Mouse (Mus musculus): Measurements from ENCODE around the gene Mvk. TPM values are rescaled to one million over a fixed set of nuclear protein-coding genes. Genes with fewer than 3 reads are reported as not detected.

Gene Mvk
- 28.4 TPM for polyA plus RNA-seq (2021)

DNA sequence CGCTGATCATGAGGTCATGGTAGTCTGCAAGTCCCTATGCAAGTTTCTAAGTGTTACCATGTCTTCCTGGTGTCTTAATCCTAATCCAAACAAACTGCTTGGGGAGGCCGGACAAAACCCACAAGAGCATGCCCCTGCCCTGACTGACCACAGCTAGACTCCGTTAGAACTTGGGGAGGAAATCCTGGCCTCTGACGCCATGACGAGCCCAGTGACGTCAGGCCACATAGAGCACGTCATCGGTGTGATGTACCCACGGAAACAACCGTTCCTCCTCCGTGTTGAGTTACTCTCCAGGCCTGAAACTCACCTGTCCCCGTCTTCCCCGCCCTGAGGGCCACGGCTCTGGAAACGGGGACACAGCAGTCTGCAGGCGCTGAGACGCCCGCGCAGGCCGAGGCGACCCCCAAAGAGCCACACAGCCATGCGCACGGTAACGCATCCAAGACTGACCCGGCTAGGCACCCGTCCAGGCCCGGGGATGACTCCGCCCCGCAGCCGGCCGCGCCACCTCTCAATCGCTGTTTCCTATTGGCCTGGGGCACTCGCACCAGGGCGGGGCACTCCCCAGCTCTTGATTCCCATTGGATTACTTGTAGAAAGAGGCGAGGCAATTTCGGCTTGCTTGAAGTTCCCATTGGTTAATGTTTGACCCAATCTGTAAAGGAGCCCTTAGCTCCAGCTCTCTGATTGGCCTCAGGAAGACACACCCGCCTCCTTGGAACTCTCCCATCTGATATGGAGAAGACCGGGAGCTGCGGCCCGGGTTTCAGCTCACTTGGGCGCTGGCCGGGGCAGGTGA, at the start of gene Mvk, which contains the start of gene Mmab:
Mvk (plus strand) TSS at position 704 of the 802 bp plus-strand sequence.
Mmab (minus strand) TSS at position 495 of the 802 bp plus-strand sequence.
- ChIA-PET CTCF (interaction anchor here (0.9 to 3.5 kb wide), 4 partner anchors 17 to 30 kb away, joined by 3 to 19 read pairs (median 3); no protein-coding TSS in a partner anchor), POLR2A (interaction anchor here (0.9 to 1.2 kb wide), 2 partner anchors 10 to 12 kb away, joined by 3 read pairs; no protein-coding TSS in a partner anchor)
- in situ Hi-C loops (cut with MboI; ENCODE audit: low pct_unique_long_range_greater_than_20kb), result no loop called here
- DNase-seq (ENCODE audit: low read depth, low spot score) (peak; percentile 98), ATAC-seq (peak; percentile 98)
- no peaks in the 10 kb centered on the region for H3K27me3 ChIP-seq
- no peak for TF ChIP-seq CTCF (IDR thresholded peaks at IDR 0.05)

DNA sequence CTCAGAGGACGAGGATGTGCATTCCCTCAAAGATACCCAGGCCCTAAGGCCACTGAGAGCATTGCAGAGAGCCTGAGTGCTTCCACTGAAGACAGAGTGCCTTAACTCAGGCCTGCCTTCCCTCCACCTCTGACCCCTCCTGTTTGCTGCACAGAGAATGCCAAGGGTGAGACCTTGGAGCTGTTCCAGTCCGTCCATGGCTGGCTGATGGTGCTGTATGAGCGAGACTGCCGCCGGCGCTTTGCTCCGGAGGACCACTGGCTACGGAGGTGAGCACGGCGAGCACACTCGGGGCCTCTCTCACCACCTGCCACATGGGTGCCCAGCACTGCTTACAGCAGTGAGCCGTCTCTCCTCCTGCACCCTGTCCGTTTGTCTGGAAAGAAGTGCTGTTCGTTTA, 37.5 kb upstream of the Mvk start:
- CTCF ChIA-PET, result interaction anchor here (1.3 to 2.5 kb wide), 4 partner anchors 10 to 36 kb away, joined by 3 to 10 read pairs (median 6); no protein-coding TSS in a partner anchor
- no peak for TF ChIP-seq CTCF (IDR thresholded peaks at IDR 0.05)
- DNase-seq (ENCODE audit: low read depth, low spot score) (no peak), ATAC-seq (peak; percentile 22)
- in situ Hi-C loops (cut with MboI; ENCODE audit: low pct_unique_long_range_greater_than_20kb), result no loop called here
- POLR2A ChIA-PET, result interaction anchor here (1.2 to 2.7 kb wide), 3 partner anchors 11 to 34 kb away, joined by 3 to 9 read pairs (median 4); no protein-coding TSS in a partner anchor
- no peaks in the 10 kb centered on the region for H3K27me3 ChIP-seq

DNA sequence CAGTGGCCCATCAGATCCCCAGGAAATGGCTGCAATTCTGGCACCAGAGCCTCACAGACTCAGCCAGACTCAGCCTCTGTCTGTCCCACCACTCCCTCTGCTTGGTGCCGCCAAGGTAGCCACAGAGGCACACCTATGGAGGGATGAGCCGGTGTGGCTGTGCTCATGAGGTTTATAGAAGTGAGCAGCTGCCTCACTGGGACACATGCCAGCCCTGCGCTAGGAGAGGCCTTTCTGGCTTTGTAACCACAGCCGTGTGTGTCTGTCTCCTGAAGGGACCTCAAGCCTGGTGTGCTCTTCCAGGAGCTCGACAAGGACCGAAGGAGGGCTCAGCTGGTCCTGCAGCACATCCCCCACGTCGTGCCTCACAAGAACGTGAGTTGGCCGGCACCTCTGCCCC, 36.8 kb upstream of the Mvk start:
- DNase-seq (ENCODE audit: low read depth, low spot score) (no peak), ATAC-seq (peak; percentile 22)
- in situ Hi-C loops (cut with MboI; ENCODE audit: low pct_unique_long_range_greater_than_20kb), result no loop called here
- POLR2A ChIA-PET, result interaction anchor here (0.9 to 2.7 kb wide), 4 partner anchors 11 to 28 kb away, joined by 3 to 9 read pairs (median 4); no protein-coding TSS in a partner anchor
- no peak for TF ChIP-seq CTCF (IDR thresholded peaks at IDR 0.05)
- CTCF ChIA-PET, result interaction anchor here (1.0 to 2.5 kb wide), 5 partner anchors 11 to 37 kb away, joined by 3 to 10 read pairs (median 6); no protein-coding TSS in a partner anchor
- H3K27me3 ChIP-seq, result no peaks in the 10 kb centered on the region

DNA sequence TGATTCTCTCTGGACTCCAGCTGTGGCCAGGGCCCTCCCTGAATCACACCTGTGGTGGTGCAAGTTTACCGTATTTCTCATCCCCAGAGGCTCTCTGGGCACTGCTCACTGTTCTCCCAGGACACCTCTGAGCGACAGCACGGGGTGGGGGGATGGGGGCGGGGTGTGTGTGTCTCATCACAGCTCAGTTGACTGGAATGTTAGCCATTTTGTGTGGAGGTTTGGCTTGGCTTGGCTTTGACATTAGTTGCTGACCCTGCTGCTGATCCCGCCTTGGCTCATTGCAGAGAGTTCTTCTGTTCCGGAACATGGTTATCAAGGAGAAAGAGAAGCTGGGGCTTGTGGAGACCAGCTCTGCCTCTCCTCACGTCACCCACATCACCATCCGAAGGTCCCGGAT, 36.3 kb upstream of the Mvk start:
- H3K27me3 ChIP-seq, result no peaks in the 10 kb centered on the region
- ChIA-PET POLR2A (interaction anchor here (0.9 to 2.7 kb wide), 4 partner anchors 10 to 26 kb away, joined by 3 to 9 read pairs (median 4); no protein-coding TSS in a partner anchor), CTCF (interaction anchor here (0.8 to 2.5 kb wide), 5 partner anchors 10 to 37 kb away, joined by 3 to 10 read pairs (median 4); no protein-coding TSS in a partner anchor)
- DNase-seq (ENCODE audit: low read depth, low spot score) (no peak), ATAC-seq (peak; percentile 29)
- TF ChIP-seq CTCF (IDR thresholded peaks at IDR 0.05), result no peak
- in situ Hi-C loops (cut with MboI; ENCODE audit: low pct_unique_long_range_greater_than_20kb), result no loop called here

DNA sequence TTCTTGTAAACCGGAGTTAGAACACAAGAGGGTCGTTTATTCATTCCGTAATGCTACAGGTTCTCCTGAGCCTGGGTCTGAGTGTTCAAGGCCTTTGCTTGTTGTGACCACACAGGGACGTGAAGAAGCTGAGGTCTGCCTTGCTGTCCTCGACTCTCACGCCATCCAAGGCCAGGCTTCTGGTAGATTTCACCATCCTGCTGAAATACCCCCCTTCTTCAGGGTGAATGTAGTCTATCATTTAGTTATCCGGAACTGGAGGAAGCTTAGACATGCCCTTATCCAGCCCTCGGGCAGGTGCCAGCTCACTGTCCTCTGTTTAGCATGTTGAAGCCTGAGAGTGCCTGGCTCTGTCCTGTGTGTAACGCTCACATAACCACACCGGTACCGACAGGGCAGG, 35.2 kb upstream of the Mvk start:
- no peak for DNase-seq (ENCODE audit: low read depth, low spot score)
- in situ Hi-C loops (cut with MboI; ENCODE audit: low pct_unique_long_range_greater_than_20kb), result no loop called here
- H3K27me3 ChIP-seq, result no peaks in the 10 kb centered on the region
- CTCF ChIA-PET, result interaction anchor here (1.9 kb wide), 1 partner anchor 9 kb away, joined by 6 read pairs; no protein-coding TSS in a partner anchor
- POLR2A ChIA-PET, result interaction anchor here (1.3 to 2.7 kb wide), 2 partner anchors 9 to 14 kb away, joined by 3 to 9 read pairs; no protein-coding TSS in a partner anchor
- no peak for TF ChIP-seq CTCF (IDR thresholded peaks at IDR 0.05)
- no peak for ATAC-seq

DNA sequence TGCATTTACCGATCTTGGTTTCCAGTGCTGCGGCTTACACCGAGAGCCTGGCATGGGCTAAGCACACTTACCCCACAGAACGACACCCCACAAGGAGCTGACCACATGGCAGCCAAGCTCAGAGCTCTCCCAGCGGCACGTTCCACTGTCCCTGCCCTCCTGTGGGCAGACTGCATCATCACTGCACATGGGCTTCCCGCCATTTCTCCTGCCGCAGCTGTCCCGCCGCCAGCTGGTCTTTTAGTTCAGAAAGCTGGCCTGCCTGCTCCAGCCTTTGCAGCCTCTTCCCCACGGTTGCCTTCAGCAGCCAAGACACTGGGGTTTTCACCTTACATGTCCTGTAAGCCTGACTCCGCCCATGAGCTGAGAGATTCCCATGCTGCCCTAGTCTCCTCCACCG, 33.6 kb upstream of the Mvk start:
- in situ Hi-C loops (cut with MboI; ENCODE audit: low pct_unique_long_range_greater_than_20kb), result no loop called here
- CTCF ChIA-PET, result interaction anchor here (1.1 kb wide), 1 partner anchor 32 kb away, joined by 3 read pairs; no protein-coding TSS in a partner anchor
- no peak for TF ChIP-seq CTCF (IDR thresholded peaks at IDR 0.05)
- POLR2A ChIA-PET, result no interaction called here
- no peak for DNase-seq (ENCODE audit: low read depth, low spot score)
- H3K27me3 ChIP-seq, result no peaks in the 10 kb centered on the region
- ATAC-seq, result no peak

DNA sequence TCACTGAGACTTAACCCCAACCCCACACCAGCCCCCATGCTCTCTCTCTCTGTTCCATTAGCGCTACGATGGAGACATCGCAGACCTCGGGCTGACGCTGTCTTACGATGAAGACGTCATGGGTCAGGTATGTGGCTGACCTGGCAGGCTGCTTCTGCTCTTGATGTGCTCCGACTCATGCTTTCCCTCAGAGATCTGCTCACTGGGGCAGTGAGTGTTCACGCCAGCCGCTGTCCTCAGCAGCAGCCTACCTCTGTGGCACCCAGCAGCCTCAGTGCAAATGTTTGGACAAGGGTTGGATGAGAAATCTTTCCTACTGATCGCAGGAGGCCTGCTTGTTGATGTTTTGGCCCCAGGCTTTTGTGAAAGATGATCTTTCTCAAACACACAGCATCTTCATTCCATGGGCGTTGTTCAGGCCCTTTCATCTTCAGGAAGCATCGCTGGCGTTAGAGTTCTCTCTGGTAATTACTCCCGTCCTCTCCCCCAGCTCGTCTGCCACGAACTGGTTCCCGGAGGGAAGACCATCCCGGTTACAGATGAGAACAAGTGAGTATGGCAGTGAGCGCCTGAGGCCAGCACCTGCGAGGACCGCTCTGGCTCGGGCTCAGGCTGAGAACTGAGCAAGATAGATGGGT, 31.6 kb upstream of the Mvk start:
- POLR2A ChIA-PET, result interaction anchor here (0.8 kb wide), 1 partner anchor 40 kb away, joined by 3 read pairs; no protein-coding TSS in a partner anchor
- no peaks in the 10 kb centered on the region for H3K27me3 ChIP-seq
- ATAC-seq (peak; percentile 60), DNase-seq (ENCODE audit: low read depth, low spot score) (no peak)
- CTCF ChIA-PET, result interaction anchor here (0.9 to 1.1 kb wide), 2 partner anchors 30 to 48 kb away, joined by 3 read pairs; no protein-coding TSS in a partner anchor
- in situ Hi-C loops (cut with MboI; ENCODE audit: low pct_unique_long_range_greater_than_20kb), result no loop called here
- no peak for TF ChIP-seq CTCF (IDR thresholded peaks at IDR 0.05)

DNA sequence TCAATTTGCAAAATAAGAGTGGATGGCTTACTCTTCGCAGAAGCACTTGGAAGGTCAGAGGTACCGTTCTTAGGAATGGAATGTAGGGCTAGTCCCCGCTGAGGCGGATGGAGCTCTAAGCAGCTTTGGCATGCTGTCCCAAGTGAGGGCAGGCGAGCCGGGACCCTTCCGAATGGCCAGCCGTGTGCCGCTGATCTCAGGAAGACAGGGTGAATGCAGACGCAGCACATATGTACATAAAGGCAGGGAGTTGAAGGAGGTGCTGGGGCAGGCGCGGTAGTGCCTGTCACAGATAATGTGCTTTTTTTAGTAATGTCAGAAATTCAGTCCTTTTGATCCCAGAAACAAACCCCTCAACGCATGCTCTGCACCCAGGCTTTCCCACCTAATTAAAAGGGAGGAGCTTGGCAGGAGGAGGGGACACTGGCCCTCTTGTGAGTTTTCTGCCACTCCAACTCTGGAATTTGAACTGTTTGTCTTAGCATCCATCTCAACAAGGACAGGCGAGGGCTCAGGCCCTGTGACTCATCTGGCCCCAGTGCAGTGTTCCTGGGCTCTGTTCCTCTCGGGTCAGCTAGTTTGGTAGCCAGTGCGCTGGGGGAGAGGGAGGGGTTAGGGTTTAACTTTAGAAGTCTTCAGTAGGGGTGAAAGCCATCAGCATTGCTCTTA, 30.9 kb upstream of the Mvk start:
- CTCF ChIA-PET, result interaction anchor here (0.7 to 1.3 kb wide), 4 partner anchors 16 to 44 kb away, joined by 3 read pairs; no protein-coding TSS in a partner anchor
- ATAC-seq (peak; percentile 65), DNase-seq (ENCODE audit: low read depth, low spot score) (no peak)
- H3K27me3 ChIP-seq, result no peaks in the 10 kb centered on the region
- TF ChIP-seq CTCF (IDR thresholded peaks at IDR 0.05), result no peak
- in situ Hi-C loops (cut with MboI; ENCODE audit: low pct_unique_long_range_greater_than_20kb), result no loop called here
- POLR2A ChIA-PET, result interaction anchor here (0.8 kb wide), 1 partner anchor 12 kb away, joined by 3 read pairs; no protein-coding TSS in a partner anchor

DNA sequence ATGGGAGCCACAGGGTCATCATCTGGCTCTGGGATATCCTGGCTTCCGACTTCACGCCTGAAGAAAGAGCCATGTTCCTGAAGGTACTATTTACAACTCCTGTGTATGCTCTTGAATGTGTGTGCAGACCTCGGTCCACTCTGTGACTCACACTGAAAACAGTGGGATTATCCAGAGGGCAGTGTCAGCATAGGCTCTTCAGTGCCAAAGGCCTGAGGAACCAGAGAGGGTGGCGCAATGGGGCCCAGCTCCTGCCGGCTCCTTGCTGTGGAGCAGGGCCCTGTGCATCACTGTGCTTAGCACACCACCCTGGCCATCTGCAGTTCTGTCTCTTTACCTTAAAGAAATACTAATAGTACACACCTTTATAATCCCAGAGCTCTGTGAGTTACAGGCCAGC, 28.5 kb upstream of the Mvk start:
- ChIA-PET POLR2A (no interaction called here), CTCF (interaction anchor here (1.1 to 1.4 kb wide), 2 partner anchors 9 to 16 kb away, joined by 3 to 5 read pairs; no protein-coding TSS in a partner anchor)
- in situ Hi-C loops (cut with MboI; ENCODE audit: low pct_unique_long_range_greater_than_20kb), result no loop called here
- ATAC-seq, result peak; percentile 13
- no peaks in the 10 kb centered on the region for H3K27me3 ChIP-seq
- no peak for DNase-seq (ENCODE audit: low read depth, low spot score)
- no peak for TF ChIP-seq CTCF (IDR thresholded peaks at IDR 0.05)

Data from Patski (cell line).